Mouse (Mus musculus) frontal cortex, postnatal 14 days (tissue): Measurements from ENCODE around the gene Dnajc19.
"Not testable (repeated sequence)": the region's sequence is repeated elsewhere in the genome, so short reads cannot be mapped to it uniquely, and the experiment has no call there.

Experiments used
- DNase-seq, 2 experiments: peaks; one replicate each; pipeline ENCODE4 v3.0.0; 2022; ENCODE audit warnings: low spot score in 2 of 2

Gene Dnajc19

GRCm38 (mm10) chr3:34080900-34081662 lies at the start of gene Dnajc19:
Gene Dnajc19, minus strand, starts transcription at chr3:34081321.
- DNase-seq = peak; percentile 87 to 94

- no peak for DNase-seq
These were observed 48.8 kb upstream of the Dnajc19 start for GRCm38 (mm10) chr3:34129957-34130356.

- no peak for DNase-seq
These were observed 40.2 kb upstream of the Dnajc19 start for GRCm38 (mm10) chr3:34121311-34121710.

- DNase-seq = no peak
These were observed 39.7 kb upstream of the Dnajc19 start for GRCm38 (mm10) chr3:34120791-34121190.

GRCm38 (mm10) chr3:34119869-34120268 lies 38.7 kb upstream of the Dnajc19 start:
- no peak for DNase-seq

GRCm38 (mm10) chr3:34115806-34116205 lies 34.7 kb upstream of the Dnajc19 start:
- no peak for DNase-seq

- no peak for DNase-seq
These were observed 31.0 kb upstream of the Dnajc19 start for GRCm38 (mm10) chr3:34111941-34112685.

- DNase-seq = no peak
These were observed 26.5 kb upstream of the Dnajc19 start for GRCm38 (mm10) chr3:34107631-34108030.

- DNase-seq = no peak
These were observed 25.3 kb upstream of the Dnajc19 start for GRCm38 (mm10) chr3:34106421-34106820.

- no peak for DNase-seq
These were observed 23.0 kb upstream of the Dnajc19 start for GRCm38 (mm10) chr3:34103902-34104672.

- DNase-seq = no peak
These were observed 21.8 kb upstream of the Dnajc19 start for GRCm38 (mm10) chr3:34102891-34103290.

- DNase-seq = no peak
These were observed 2.5 kb upstream of the Dnajc19 start for GRCm38 (mm10) chr3:34083655-34084054.

GRCm38 (mm10) chr3:34081929-34082328 lies 808 bp upstream of the Dnajc19 start:
- no peak for DNase-seq

- no peak for DNase-seq
These were observed 4.9 kb downstream of the Dnajc19 start for GRCm38 (mm10) chr3:34076058-34076759.

GRCm38 (mm10) chr3:34072726-34073125 lies 8.4 kb downstream of the Dnajc19 start:
- no peak for DNase-seq

- not testable (repeated sequence) for DNase-seq
These were observed 12.2 kb downstream of the Dnajc19 start for GRCm38 (mm10) chr3:34068943-34069342.

- no peak for DNase-seq
These were observed 18.8 kb downstream of the Dnajc19 start for GRCm38 (mm10) chr3:34062352-34062751.

- no peak for DNase-seq
These were observed 39.1 kb downstream of the Dnajc19 start for GRCm38 (mm10) chr3:34041990-34042389.

GRCm38 (mm10) chr3:34035706-34036105 lies 45.4 kb downstream of the Dnajc19 start:
- DNase-seq = no peak

GRCm38 (mm10) chr3:34034803-34035202 lies 46.3 kb downstream of the Dnajc19 start:
- DNase-seq = no peak

- no peak for DNase-seq
These were observed 47.3 kb downstream of the Dnajc19 start for GRCm38 (mm10) chr3:34033720-34034364.
